Mouse (Mus musculus) stomach, embryonic 15.5 days (tissue): ENCODE measurements around the gene Rnf225. TPM values are rescaled to one million over a fixed set of nuclear protein-coding genes. Genes with fewer than 3 reads are reported as not detected.

Experiments
- ATAC-seq: fragments of 200-750 bp; cut with Nextera tagmentation; 2 replicates; pipeline ENCODE4 v1.8.0; 2017; ENCODE audit warnings: low read depth, moderate number of reproducible peaks, moderate TSS enrichment; ENCODE audit not compliant: insufficient read depth, low FRiP score
- H3K27ac ChIP-seq: fragments of 300-500 bp; sonication (generic); 2 replicates; pipeline ENCODE4 v1.5.1; 2015; ENCODE audit warnings: mild to moderate bottlenecking, inconsistent platforms
- H3K27me3 ChIP-seq: fragments of 300-500 bp; sonication (generic); replicated peaks from 2 replicates; pipeline ENCODE4 v1.6.1; 2015; ENCODE audit warnings: inconsistent platforms
- H3K36me3 ChIP-seq: fragments of 300-500 bp; sonication (generic); 2 replicates; pipeline ENCODE4 v1.6.1; 2015; ENCODE audit warnings: inconsistent platforms
- H3K4me1 ChIP-seq: fragments of 300-500 bp; sonication (generic); 2 replicates; pipeline ENCODE4 v1.6.1; 2015; ENCODE audit warnings: inconsistent platforms
- H3K4me2 ChIP-seq: fragments of 300-500 bp; sonication (generic); 2 replicates; pipeline ENCODE4 v1.6.1; 2015; ENCODE audit warnings: mild to moderate bottlenecking, inconsistent platforms
- H3K4me3 ChIP-seq: fragments of 300-500 bp; sonication (generic); replicated peaks from 2 replicates; pipeline ENCODE4 v1.5.1; 2015; ENCODE audit warnings: inconsistent platforms
- H3K9ac ChIP-seq: fragments of 300-500 bp; sonication (generic); 2 replicates; pipeline ENCODE4 v1.6.1; 2015; ENCODE audit warnings: inconsistent platforms
- H3K9me3 ChIP-seq: fragments of 300-500 bp; sonication (generic); 2 replicates; pipeline ENCODE4 v1.6.1; 2016; ENCODE audit warnings: inconsistent platforms
- WGBS: fragments of 180-500 bp; shearing (Covaris S2); methylation state at CpG from one replicate; pipeline ENCODE4 v1.1.7; 2015; 5-methylcytosine and 5-hydroxymethylcytosine counted together
- polyA plus RNA-seq: library from polyadenylated mRNA; unstranded; fragments of >200 nt; fragmentation: Nextera tagmentation; extraction: Ambion mirVana; gene quantifications from 2 replicates; pipeline ENCODE4 v1.2.1, GENCODE M21; 2015

The Rnf225 gene
- polyA plus RNA-seq, 1 experiment from 2014 or later, result 1.3 TPM

- Histone ChIP-seq H3K27me3 (no peaks in the 10 kb centered on the region), H3K4me2 (peak overlapping the region; percentile 90), H3K9me3 (no peaks in the 10 kb centered on the region), H3K4me1 (peaks cover 14% of the 10 kb centered on the region), H3K27ac (peak overlapping the region; percentile 86), H3K36me3 (peaks cover 27% of the 10 kb centered on the region), H3K4me3 (peak overlapping the region; percentile 90), H3K9ac (peak overlapping the region; percentile 90)
- peak; percentile 77 for ATAC-seq
- WGBS, result under 1% methylated on average over 29 of the region's 29 CpGs
These were observed 39.1 kb downstream of the Rnf225 start for GRCm38 (mm10) chr7:12966104-12966845.

GRCm38 (mm10) chr7:12970906-12971305 is 43.7 kb downstream of the Rnf225 start:
- H3K9me3 ChIP-seq, result no peaks in the 10 kb centered on the region
- H3K9ac ChIP-seq, result no peak overlapping the region
- no peak overlapping the region for H3K27ac ChIP-seq
- ATAC-seq, result no peak
- H3K4me2 ChIP-seq, result no peak overlapping the region
- H3K36me3 ChIP-seq, result peaks cover 42% of the 10 kb centered on the region
- no peak overlapping the region for H3K4me3 ChIP-seq
- H3K27me3 ChIP-seq, result no peaks in the 10 kb centered on the region
- peaks cover 7% of the 10 kb centered on the region for H3K4me1 ChIP-seq
- WGBS, result 93% methylated on average over 25 of the region's 25 CpGs

GRCm38 (mm10) chr7:12977682-12978389 is 50.6 kb downstream of the Rnf225 start, which contains the start of gene Zfp446:
Zfp446 (plus strand) TSS chr7:12977848.
- Histone ChIP-seq H3K4me2 (peak within 1 kb of the TSS; percentile 86), H3K4me1 (peaks cover 16% of the 10 kb centered on the region), H3K4me3 (peak within 1 kb of the TSS; percentile 78), H3K9me3 (no peaks in the 10 kb centered on the region), H3K36me3 (0 out of 2 replicates have a peak, but pooled peaks cover 6% of the 10 kb centered on the region), H3K27ac (peak within 1 kb of the TSS; percentile 96), H3K9ac (peak within 1 kb of the TSS; percentile 69), H3K27me3 (no peaks in the 10 kb centered on the region)
- WGBS, result under 1% methylated on average over 49 of the region's 49 CpGs
- peak; percentile 99 for ATAC-seq

GRCm38 (mm10) chr7:12978931-12979722 is 51.9 kb downstream of the Rnf225 start:
- Histone ChIP-seq H3K4me1 (peaks cover 16% of the 10 kb centered on the region), H3K27me3 (no peaks in the 10 kb centered on the region), H3K9me3 (no peaks in the 10 kb centered on the region), H3K36me3 (0 out of 2 replicates have a peak, but pooled peaks cover 3% of the 10 kb centered on the region), H3K4me3 (peak overlapping the region; percentile 78; the same call in 1 of the 2 replicates), H3K4me2 (peak overlapping the region; percentile 86; the same call in 1 of the 2 replicates), H3K9ac (no peak overlapping the region; the same call in 1 of the 2 replicates), H3K27ac (no peak overlapping the region)
- ATAC-seq, result no peak
- 76% methylated on average over 18 of the region's 18 CpGs for WGBS

GRCm38 (mm10) chr7:12979776-12980175 is 52.6 kb downstream of the Rnf225 start:
- Histone ChIP-seq H3K4me2 (no peak overlapping the region), H3K36me3 (0 out of 2 replicates have a peak, but pooled peaks cover 3% of the 10 kb centered on the region), H3K9ac (no peak overlapping the region), H3K9me3 (no peaks in the 10 kb centered on the region), H3K27ac (no peak overlapping the region), H3K4me1 (peaks cover 16% of the 10 kb centered on the region), H3K27me3 (no peaks in the 10 kb centered on the region), H3K4me3 (no peak overlapping the region)
- 67% methylated on average over 6 of the region's 6 CpGs for WGBS
- ATAC-seq, result no peak

GRCm38 (mm10) chr7:12980291-12980690 is 53.1 kb downstream of the Rnf225 start:
- H3K4me3 ChIP-seq, result no peak overlapping the region
- H3K4me2 ChIP-seq, result no peak overlapping the region
- H3K27ac ChIP-seq, result no peak overlapping the region
- ATAC-seq, result no peak
- 86% methylated on average over 7 of the region's 7 CpGs for WGBS
- peaks cover 16% of the 10 kb centered on the region for H3K4me1 ChIP-seq
- H3K36me3 ChIP-seq, result 0 out of 2 replicates have a peak, but pooled peaks cover 3% of the 10 kb centered on the region
- H3K9ac ChIP-seq, result no peak overlapping the region
- H3K27me3 ChIP-seq, result no peaks in the 10 kb centered on the region
- H3K9me3 ChIP-seq, result no peaks in the 10 kb centered on the region

Other genes starting within 250 kb of the Rnf225 start
- not detected in 2 replicates for gene Vmn2r55, start 242.4 kb upstream of the Rnf225 start, polyA plus RNA-seq
- gene Vmn2r56, start 192.4 kb upstream of the Rnf225 start, polyA plus RNA-seq, result not detected in 2 replicates
- 5.6 and 6.8 TPM in 2 replicates for gene Zscan18, start 123.8 kb upstream of the Rnf225 start, polyA plus RNA-seq
- 12.5 and 14.7 TPM in 2 replicates for gene Zfp329, start 108.6 kb upstream of the Rnf225 start, polyA plus RNA-seq
- 32.3 and 34.4 TPM in 2 replicates for gene Zfp110, start 92.7 kb upstream of the Rnf225 start, polyA plus RNA-seq
- 3.4 and 3.6 TPM in 2 replicates for gene Zfp128, start 46.2 kb upstream of the Rnf225 start, polyA plus RNA-seq
- 13.3 and 15.6 TPM in 2 replicates for gene Zscan22, start 29.6 kb upstream of the Rnf225 start, polyA plus RNA-seq
- 988 and 1,049 TPM in 2 replicates for gene Rps5, start 5.1 kb upstream of the Rnf225 start, polyA plus RNA-seq
- 8.9 and 10.3 TPM in 2 replicates for gene Zfp324, start 38.4 kb downstream of the Rnf225 start, polyA plus RNA-seq
- 6.9 and 8.4 TPM in 2 replicates for gene Zfp446, start 50.4 kb downstream of the Rnf225 start, polyA plus RNA-seq
- gene Slc27a5, start 70.8 kb downstream of the Rnf225 start, polyA plus RNA-seq, result 0.64 and 1.8 TPM in 2 replicates
- 216 and 252 TPM in 2 replicates for gene Trim28, start 71.7 kb downstream of the Rnf225 start, polyA plus RNA-seq
- gene Zbtb45, start 82.6 kb downstream of the Rnf225 start, polyA plus RNA-seq, result 20.4 and 21.9 TPM in 2 replicates
- gene Chmp2a, start 107.4 kb downstream of the Rnf225 start, polyA plus RNA-seq, result 161 and 167 TPM in 2 replicates
- gene Ube2m, start 110.9 kb downstream of the Rnf225 start, polyA plus RNA-seq, result 105 and 107 TPM in 2 replicates
- 2.7 and 3.0 TPM in 2 replicates for gene Mzf1, start 127.3 kb downstream of the Rnf225 start, polyA plus RNA-seq
- gene Vmn1r85, start 167.8 kb downstream of the Rnf225 start, polyA plus RNA-seq, result not detected in 2 replicates
- not detected in 2 replicates for gene Vmn1r86, start 192.5 kb downstream of the Rnf225 start, polyA plus RNA-seq
- not detected in 2 replicates for gene Vmn1r87, start 212.7 kb downstream of the Rnf225 start, polyA plus RNA-seq
- 0.01 TPM in 1 of 2 replicates, not detected in the other for gene Vmn1r88, start 232.2 kb downstream of the Rnf225 start, polyA plus RNA-seq